Mouse (Mus musculus) embryo, embryonic 10 days (tissue): ENCODE measurements at regions not wholly inside any gene's neighbourhood (a gene's known extent, or its start where the extent isn't known, plus 50 kb on each side); places are given as distances from the start of the nearest gene placed in this dataset.
"Not testable (repeated sequence)": the region's sequence is repeated elsewhere in the genome, so short reads cannot be mapped to it uniquely, and the experiment has no call there.

Experiments
- DNase-seq: peaks from one replicate; pipeline ENCODE4 v3.0.0-alpha.2; 2015; ENCODE audit warnings: low spot score

GRCm38 (mm10) chr15:62283661-62284429, 1361.0 kb upstream of the A1bg start:
- DNase-seq, result no peak

GRCm38 (mm10) chr15:62282646-62283045, 1359.8 kb upstream of the A1bg start:
- DNase-seq, result no peak

- DNase-seq, result no peak
Measured at GRCm38 (mm10) chr15:62282116-62282515, 1359.3 kb upstream of the A1bg start.

DNA sequence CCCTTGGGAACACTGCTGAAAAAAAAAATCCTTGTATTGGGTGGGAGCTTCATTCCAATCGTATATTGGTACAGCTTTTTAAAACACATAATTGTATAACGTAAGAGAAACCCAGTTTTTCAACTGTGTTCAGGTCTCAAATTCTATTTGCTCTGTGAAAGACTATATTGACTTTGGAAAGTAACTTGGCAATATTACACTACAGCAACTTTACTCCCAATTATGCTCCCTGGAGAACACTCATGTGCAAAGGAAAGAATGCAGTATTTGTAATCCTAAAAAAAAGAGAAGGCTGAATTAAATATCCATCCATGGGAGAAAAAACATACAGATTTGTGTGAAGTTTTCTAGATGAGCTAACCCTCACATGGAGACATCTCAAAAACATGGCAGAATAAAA, 1356.7 kb upstream of the A1bg start:
- DNase-seq, result no peak

GRCm38 (mm10) chr15:62274818-62275217, 1352.0 kb upstream of the A1bg start:
- DNase-seq, result no peak

DNA sequence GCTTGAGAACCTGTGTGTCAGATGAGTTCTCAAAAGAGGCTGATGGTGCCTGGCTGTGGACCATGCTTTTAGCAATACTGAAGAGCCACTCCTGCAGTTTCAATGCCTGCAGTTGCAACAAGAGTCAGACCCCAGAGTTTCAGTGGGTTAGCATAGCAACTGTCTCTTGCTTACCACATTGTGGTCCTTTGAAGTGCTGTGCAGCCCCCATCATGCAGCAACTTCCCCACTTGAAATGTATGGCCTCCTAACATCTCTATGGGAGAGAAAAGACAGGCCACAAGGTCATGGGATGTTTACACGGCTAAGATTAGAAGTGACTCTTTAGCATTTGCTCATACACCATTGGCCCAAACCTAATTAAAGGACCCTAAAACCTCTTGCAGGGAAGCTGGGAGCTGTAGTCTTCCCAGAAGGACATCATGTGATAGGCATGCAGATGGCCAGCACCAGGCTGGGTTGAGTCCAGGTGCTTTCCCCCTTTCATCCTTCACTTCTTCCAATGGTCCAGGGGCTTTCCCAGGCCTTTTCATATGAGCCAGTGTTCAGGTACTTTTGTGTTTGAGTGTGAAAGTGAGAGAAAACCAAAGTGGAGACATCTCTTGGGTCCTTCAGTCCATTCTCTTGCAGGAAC, 1351.2 kb upstream of the A1bg start:
- no peak for DNase-seq

GRCm38 (mm10) chr15:62272755-62273154, 1349.9 kb upstream of the A1bg start:
- DNase-seq, result no peak

DNA sequence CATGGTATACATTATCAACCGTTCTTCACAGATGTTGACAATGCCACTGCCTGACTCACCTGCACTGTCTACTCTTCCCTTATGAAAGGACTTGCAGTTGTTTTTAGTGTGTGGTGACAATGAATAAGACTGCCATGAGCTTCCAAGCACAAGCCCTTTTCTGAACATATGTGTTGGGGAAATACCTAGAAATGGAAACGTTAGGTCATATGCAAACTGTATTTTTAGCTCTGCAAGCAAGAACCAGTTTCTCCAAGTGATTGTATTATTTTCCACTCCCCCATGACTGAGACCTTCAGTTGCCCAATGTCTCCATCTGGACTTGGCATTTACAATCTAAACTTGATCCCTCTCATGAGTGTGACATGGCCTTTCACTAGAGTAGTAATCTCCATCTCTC, 1348.6 kb upstream of the A1bg start:
- no peak for DNase-seq

GRCm38 (mm10) chr15:62268189-62268588, 1345.4 kb upstream of the A1bg start:
- no peak for DNase-seq

DNA sequence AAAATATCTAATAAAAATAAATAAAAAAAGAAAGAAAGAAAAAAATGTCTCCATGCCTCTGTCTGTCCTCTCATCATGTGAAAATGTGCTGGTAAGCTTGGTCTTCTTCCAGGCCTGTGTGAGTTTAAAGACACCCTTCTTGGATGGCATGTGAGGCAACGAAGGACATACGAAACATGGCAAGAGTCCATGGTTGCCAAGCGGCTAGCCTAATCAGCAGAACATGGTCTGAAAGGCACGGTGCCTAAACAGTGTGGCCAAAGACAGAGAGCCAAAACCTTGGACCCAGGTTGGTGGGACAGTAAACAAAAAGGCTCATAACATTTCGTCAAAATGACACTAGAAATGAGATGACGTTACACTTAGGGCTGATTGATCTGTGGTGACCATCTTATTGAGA, 1344.7 kb upstream of the A1bg start:
- DNase-seq, result no peak

DNA sequence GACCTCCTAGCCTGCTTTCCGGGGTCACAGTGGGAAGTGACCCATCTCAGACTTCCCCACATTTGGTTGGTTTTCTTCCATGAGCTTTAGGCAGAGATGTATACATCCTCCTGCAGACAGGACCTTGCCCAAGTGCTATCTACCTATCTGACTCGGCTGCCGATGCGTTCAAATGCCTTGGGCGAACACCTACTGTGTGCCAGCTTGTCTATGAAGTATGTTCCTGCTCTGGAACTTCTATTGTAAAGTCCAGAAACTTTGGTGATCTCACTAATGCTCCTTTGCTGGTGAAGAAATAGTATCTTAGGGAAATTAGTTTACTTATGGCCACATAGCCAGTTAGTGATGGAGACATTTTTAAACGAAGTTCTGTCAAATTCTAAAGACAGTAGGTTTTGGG, 1343.2 kb upstream of the A1bg start:
- no peak for DNase-seq

- DNase-seq, result no peak
Measured at GRCm38 (mm10) chr15:62265484-62265937, 1342.7 kb upstream of the A1bg start.

GRCm38 (mm10) chr15:62264966-62265365, 1342.2 kb upstream of the A1bg start:
- DNase-seq, result no peak

DNA sequence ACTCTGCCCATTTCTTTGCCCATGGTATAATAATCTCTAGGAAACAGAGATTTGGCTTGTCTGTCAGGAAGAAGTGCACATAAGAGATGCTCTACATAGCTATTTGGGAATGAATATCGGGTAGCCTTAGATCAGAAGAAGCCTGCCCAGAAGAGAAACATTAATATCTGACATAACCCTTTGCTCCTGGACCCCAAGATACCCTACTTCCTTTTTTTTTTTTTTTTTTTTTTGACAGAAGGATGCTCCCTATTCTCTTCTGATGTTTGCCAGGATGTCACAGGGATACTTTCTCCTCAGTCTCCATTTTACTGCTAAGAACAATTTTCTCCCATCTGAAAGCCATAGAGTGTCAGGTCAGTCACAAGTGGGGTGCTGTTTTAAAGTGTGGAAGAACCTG, 1341.4 kb upstream of the A1bg start:
- no peak for DNase-seq

GRCm38 (mm10) chr15:62262487-62262886, 1339.7 kb upstream of the A1bg start:
- DNase-seq, result no peak

DNA sequence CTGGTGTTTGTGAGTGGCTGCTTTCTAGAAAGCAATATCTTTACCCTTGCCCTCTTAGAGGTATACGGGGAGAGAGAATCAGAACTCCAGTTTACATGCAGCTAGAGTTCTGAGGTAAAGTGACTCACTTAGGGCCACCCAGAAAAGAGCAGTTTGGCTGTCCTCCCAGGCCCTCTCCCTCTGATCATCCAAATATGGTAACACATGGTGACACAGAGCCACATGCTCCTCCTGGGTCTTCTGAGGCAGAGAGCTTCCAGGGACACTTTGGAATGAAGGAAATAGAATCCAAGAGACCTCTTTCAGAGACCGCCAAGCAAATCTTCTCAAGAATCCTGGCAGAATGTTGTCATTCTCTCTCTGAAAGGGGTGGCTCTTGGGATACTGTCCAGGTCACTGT, 1338.7 kb upstream of the A1bg start:
- no peak for DNase-seq

DNA sequence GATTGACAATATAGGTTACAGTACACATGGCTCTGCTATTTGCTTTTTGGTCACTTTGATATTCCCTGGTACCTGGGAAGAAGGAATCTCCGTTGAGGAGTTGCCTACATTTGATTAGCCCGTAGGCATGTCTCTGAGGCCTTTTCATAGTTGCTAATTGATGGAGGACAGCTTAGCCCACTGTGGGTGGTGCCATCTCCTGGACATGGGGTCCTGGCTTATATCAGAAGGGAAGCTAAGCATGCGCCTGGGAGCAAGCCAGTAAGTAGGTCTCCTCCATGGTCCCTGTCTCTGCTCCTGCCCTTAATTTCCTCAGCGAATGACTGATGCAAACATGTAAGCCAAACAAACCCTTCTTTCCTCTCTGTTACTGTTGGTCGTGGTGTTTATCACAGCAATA, 1335.8 kb upstream of the A1bg start:
- no peak for DNase-seq

GRCm38 (mm10) chr15:62257955-62258354, 1335.1 kb upstream of the A1bg start:
- DNase-seq, result peak; percentile 62

GRCm38 (mm10) chr15:62257110-62257667, 1334.4 kb upstream of the A1bg start:
- no peak for DNase-seq

DNA sequence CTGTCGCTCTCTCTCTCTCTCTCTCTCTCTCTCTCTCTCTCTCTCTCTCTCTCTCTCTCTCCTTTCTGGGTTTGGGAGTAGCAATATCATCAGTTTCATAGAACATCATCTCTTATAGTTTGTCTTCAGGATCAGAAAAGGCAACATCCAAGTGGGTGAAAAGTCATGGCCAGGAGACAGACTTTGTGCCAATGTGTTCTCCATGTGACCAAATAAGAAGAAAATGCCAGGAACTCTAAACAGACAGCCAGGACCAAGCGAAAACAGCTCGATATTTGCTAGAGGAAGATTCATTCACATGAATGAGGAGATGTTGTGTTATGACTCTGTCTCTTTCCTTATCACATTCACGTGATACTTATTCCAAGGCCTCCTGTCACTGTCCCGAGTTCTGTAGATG, 1332.8 kb upstream of the A1bg start:
- DNase-seq, result no peak

GRCm38 (mm10) chr15:62253724-62254123, 1330.9 kb upstream of the A1bg start:
- DNase-seq, result no peak

DNA sequence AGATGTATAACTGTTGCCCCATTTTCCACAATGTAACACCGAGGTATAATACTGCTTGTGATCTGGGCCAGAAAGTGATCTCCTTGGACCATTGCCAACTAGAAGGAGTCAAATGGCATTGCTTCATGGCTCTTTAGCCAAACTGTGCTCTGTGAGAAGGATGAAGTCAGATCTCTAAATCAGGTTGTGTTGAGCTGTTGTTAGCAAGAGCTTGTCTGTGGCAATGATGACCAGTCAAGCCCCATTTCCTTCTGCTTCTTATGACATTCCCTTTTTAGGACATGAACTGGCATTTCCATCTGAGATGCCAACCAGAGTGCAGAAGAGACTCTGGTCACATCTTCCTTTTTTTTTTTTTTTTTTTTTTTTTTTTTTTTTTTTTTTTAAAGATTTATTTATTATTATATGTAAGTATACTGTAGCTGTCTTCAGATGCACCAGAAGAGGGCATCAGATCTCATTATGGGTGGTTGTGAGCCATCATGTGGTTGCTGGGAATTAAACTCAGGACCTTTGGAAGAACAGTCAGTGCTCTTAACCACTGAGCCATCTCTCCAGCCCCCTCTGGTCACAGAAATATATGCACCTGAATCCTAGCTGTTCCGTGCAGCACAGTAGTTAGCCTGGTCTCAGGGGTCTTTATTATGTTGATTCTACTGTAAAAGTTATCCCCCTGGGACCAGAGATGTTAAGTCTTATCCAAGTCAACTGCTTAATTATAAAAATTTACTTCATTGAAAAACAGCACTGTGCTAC, 1329.4 kb upstream of the A1bg start:
- DNase-seq, result not testable (repeated sequence)

GRCm38 (mm10) chr15:62249436-62249835, 1326.6 kb upstream of the A1bg start:
- DNase-seq, result no peak
